Mouse (Mus musculus) liver, embryonic 16.5 days (tissue): ENCODE data around the gene Cpne2. TPM values are rescaled to one million over a fixed set of nuclear protein-coding genes. Genes with fewer than 3 reads are reported as not detected.

Experiments
- ATAC-seq: fragments of 200-750 bp; cut with Nextera tagmentation; 2 replicates; pipeline ENCODE4 v1.8.0; 2017; ENCODE audit warnings: low read depth, mild to moderate bottlenecking, moderate number of reproducible peaks, moderate library complexity
- H3K27ac ChIP-seq: fragments of 300-500 bp; sonication (generic); 2 replicates; pipeline ENCODE4 v1.5.1; 2014; ENCODE audit warnings: mild to moderate bottlenecking, low read length
- H3K27me3 ChIP-seq: fragments of 300-500 bp; sonication (generic); 2 replicates; pipeline ENCODE4 v1.6.1; 2014; ENCODE audit warnings: low read depth, low read length, mixed read lengths; ENCODE audit not compliant: control insufficient read depth, insufficient read depth
- H3K36me3 ChIP-seq: fragments of 300-500 bp; sonication (generic); 2 replicates; pipeline ENCODE4 v1.6.1; 2014; ENCODE audit warnings: mild to moderate bottlenecking; ENCODE audit not compliant: control insufficient read depth, insufficient read depth
- H3K4me1 ChIP-seq: fragments of 300-500 bp; sonication (generic); 2 replicates; pipeline ENCODE4 v1.6.1; 2014; ENCODE audit warnings: low read depth, low read length, mixed read lengths; ENCODE audit not compliant: control insufficient read depth
- H3K4me2 ChIP-seq: fragments of 300-500 bp; sonication (generic); 2 replicates; pipeline ENCODE4 v1.6.1; 2014; ENCODE audit warnings: low read depth, low read length, mixed read lengths
- H3K4me3 ChIP-seq: fragments of 300-500 bp; sonication (generic); 2 replicates; pipeline ENCODE4 v1.5.1; 2014; ENCODE audit warnings: low read depth, mild to moderate bottlenecking, low read length
- H3K9ac ChIP-seq: fragments of 300-500 bp; sonication (generic); 2 replicates; pipeline ENCODE4 v1.6.1; 2014; ENCODE audit warnings: low read depth, low read length
- H3K9me3 ChIP-seq: fragments of 300-500 bp; sonication (generic); replicated peaks from 2 replicates; pipeline ENCODE4 v1.6.1; 2016; ENCODE audit warnings: low read length; ENCODE audit not compliant: control insufficient read depth
- WGBS: fragments of 180-500 bp; shearing (Covaris S2); extraction: QIAGEN DNeasy Blood & Tissue Kit; methylation state at CpG from one replicate; pipeline ENCODE4 v1.1.7; 2014; ENCODE audit not compliant: insufficient replicate concordance; 5-methylcytosine and 5-hydroxymethylcytosine counted together
- polyA plus RNA-seq: library from polyadenylated mRNA; unstranded; fragments of >200 nt; fragmentation: Nextera tagmentation; extraction: Ambion mirVana; gene quantifications from 2 replicates; pipeline ENCODE4 v1.2.1, GENCODE M21; 2015

Cpne2 gene
- polyA plus RNA-seq, 1 experiment from 2014 or later = 2.2 TPM

DNA sequence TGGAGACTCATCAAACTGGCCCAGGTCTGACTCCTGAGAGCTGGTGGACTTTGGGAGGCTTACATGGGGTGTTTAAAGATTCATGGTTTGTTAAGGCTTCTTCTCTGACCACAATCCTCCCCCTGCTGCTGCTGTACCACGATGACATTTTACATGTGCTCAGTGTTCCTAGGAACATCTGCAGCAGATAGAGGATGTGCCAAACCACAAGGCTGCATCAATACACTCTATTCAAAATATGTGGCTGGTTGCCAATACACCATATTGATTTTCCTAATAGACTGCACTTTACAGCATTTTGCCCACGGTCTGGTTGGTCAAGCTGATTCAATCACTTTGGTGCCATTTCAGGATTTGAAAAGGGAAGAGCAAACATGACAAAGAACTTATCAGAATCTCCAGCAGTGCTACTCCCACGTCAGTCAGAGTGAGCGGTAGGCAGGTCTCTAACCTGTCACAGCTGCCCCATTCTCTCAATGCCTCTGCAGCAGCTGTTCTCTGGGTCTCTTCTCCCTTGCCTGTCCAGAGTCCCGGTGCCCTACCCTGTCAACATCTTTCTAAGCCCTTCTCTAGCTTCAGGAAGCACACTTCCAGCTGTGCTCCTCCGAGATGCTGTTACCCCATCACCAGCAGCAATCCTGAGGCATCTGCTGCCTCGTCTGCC lies 49.2 kb downstream of the Cpne2 start:
- no peak for ATAC-seq
- Histone ChIP-seq H3K9ac (no peak overlapping the region), H3K9me3 (no peaks in the 10 kb centered on the region), H3K27me3 (no peaks in the 10 kb centered on the region), H3K4me2 (no peak overlapping the region), H3K4me1 (no peaks in the 10 kb centered on the region), H3K4me3 (no peak overlapping the region), H3K36me3 (peaks cover 36% of the 10 kb centered on the region), H3K27ac (no peak overlapping the region)
- WGBS = 62% methylated on average over 7 of the region's 7 CpGs

DNA sequence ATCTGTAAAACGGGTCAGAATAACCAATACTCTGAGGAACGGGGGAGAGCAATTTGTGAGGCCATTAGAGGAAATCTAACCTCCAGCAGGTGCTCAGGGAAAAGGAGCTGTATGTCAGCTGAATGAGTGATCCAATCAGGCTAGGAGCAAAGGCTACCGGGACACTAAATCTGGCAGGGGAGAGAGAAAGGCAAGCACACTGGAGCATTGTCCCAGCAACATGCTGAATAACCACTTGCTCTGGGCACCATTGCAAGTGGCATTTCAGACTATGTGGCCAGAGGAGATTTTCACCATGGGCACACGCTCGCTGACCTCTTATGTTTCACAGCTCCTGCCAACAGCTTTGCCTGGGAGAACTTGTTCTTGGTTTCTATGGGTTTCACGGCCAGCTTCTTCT lies 49.8 kb downstream of the Cpne2 start:
- H3K4me3 ChIP-seq = no peak overlapping the region
- H3K4me1 ChIP-seq = no peaks in the 10 kb centered on the region
- H3K9ac ChIP-seq = no peak overlapping the region
- H3K27me3 ChIP-seq = no peaks in the 10 kb centered on the region
- H3K4me2 ChIP-seq = no peak overlapping the region
- H3K36me3 ChIP-seq = peaks cover 38% of the 10 kb centered on the region
- H3K9me3 ChIP-seq = no peaks in the 10 kb centered on the region
- no peak overlapping the region for H3K27ac ChIP-seq
- ATAC-seq = no peak
- 82% methylated on average over 6 of the region's 6 CpGs for WGBS

DNA sequence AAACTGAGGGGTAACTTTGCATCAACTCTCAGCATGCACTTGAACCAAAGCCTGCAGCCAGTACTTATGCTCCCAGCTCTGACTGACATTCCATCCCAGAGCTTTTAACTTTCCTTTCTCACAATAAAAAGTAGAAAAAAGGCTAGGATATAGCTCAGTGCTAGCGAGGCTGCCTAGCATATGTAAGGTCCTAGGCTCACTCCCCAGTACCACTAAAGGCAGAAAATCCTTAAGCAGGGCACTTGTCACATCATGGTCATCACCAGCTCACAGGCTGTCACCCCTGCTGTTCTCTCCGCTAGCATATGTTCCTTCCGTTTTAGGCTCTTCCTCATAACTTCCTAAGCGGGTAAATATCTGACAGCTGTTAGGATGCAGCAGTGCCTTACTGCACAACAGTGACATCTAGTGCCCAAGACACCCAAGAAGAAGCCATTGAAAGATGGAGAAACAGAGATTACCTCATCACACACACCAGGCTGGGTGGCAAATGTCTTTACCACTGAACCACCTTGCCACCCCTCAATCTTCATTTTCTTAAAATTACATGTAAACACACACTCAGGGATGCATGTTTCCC lies 51.5 kb downstream of the Cpne2 start:
- H3K4me3 ChIP-seq = no peak overlapping the region
- H3K9me3 ChIP-seq = no peaks in the 10 kb centered on the region
- 54% methylated on average over 4 of the region's 4 CpGs for WGBS
- H3K27ac ChIP-seq = no peak overlapping the region
- peak; percentile 19; the same call in 1 of the 2 replicates for ATAC-seq
- no peaks in the 10 kb centered on the region for H3K27me3 ChIP-seq
- no peaks in the 10 kb centered on the region for H3K4me1 ChIP-seq
- no peak overlapping the region for H3K9ac ChIP-seq
- no peak overlapping the region for H3K4me2 ChIP-seq
- H3K36me3 ChIP-seq = peaks cover 36% of the 10 kb centered on the region

GRCm38 (mm10) chr8:94591691-94592090 lies 58.9 kb downstream of the Cpne2 start:
- no peak overlapping the region for H3K4me3 ChIP-seq
- H3K36me3 ChIP-seq = peaks cover 12% of the 10 kb centered on the region
- H3K4me1 ChIP-seq = no peaks in the 10 kb centered on the region
- WGBS = 78% methylated on average over 4 of the region's 4 CpGs
- no peak overlapping the region for H3K4me2 ChIP-seq
- H3K27ac ChIP-seq = no peak overlapping the region
- H3K27me3 ChIP-seq = no peaks in the 10 kb centered on the region
- H3K9me3 ChIP-seq = no peaks in the 10 kb centered on the region
- ATAC-seq = no peak
- no peak overlapping the region for H3K9ac ChIP-seq

- Histone ChIP-seq H3K4me1 (no peaks in the 10 kb centered on the region; the same call in 1 of the 2 replicates), H3K4me2 (no peak overlapping the region), H3K4me3 (no peak overlapping the region), H3K9me3 (no peaks in the 10 kb centered on the region), H3K36me3 (no peaks in the 10 kb centered on the region; the same call in 1 of the 2 replicates), H3K9ac (no peak overlapping the region), H3K27me3 (no peaks in the 10 kb centered on the region), H3K27ac (no peak overlapping the region)
- WGBS = 43% methylated on average over 1 of the region's 1 CpGs
- ATAC-seq = 0 out of 2 replicates have a peak, but pooled peaks have one; percentile 19
These were observed 61.4 kb downstream of the Cpne2 start for GRCm38 (mm10) chr8:94594211-94594610.

DNA sequence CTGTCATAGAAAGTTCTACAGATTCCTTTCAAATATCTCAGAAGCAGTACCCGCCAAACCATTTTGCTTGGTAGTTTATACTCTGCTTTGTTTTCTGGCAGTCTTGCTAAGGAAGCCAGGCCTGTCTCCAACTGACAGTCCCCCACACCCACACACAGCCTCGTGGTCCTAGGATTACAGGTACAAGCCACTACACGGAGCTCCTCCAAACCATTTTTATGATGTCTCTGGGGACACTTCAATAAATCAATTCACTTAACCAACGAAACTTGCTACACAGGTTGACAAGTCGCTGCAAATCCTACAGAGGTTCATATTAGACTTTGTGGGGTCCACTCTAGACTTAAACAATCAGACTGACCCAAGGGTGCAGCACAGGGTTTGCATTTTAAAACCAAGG lies 67.7 kb downstream of the Cpne2 start:
- Histone ChIP-seq H3K4me1 (peaks cover 11% of the 10 kb centered on the region), H3K9me3 (no peaks in the 10 kb centered on the region), H3K27me3 (no peaks in the 10 kb centered on the region), H3K36me3 (no peaks in the 10 kb centered on the region), H3K27ac (no peak overlapping the region; the same call in 1 of the 2 replicates), H3K9ac (peak overlapping the region; percentile 95), H3K4me2 (peak overlapping the region; percentile 91), H3K4me3 (peak overlapping the region; percentile 100)
- ATAC-seq = no peak
- WGBS = 15% methylated on average over 5 of the region's 5 CpGs

- H3K36me3 ChIP-seq = no peaks in the 10 kb centered on the region
- H3K27me3 ChIP-seq = no peaks in the 10 kb centered on the region
- H3K4me1 ChIP-seq = peaks cover 11% of the 10 kb centered on the region
- no peaks in the 10 kb centered on the region for H3K9me3 ChIP-seq
- peak overlapping the region; percentile 90 for H3K27ac ChIP-seq
- no peak for ATAC-seq
- peak overlapping the region; percentile 91 for H3K4me2 ChIP-seq
- WGBS = under 1% methylated on average over 51 of the region's 51 CpGs
- H3K9ac ChIP-seq = peak overlapping the region; percentile 95
- peak overlapping the region; percentile 100 for H3K4me3 ChIP-seq
These were observed 68.3 kb downstream of the Cpne2 start for GRCm38 (mm10) chr8:94601034-94601606.

DNA sequence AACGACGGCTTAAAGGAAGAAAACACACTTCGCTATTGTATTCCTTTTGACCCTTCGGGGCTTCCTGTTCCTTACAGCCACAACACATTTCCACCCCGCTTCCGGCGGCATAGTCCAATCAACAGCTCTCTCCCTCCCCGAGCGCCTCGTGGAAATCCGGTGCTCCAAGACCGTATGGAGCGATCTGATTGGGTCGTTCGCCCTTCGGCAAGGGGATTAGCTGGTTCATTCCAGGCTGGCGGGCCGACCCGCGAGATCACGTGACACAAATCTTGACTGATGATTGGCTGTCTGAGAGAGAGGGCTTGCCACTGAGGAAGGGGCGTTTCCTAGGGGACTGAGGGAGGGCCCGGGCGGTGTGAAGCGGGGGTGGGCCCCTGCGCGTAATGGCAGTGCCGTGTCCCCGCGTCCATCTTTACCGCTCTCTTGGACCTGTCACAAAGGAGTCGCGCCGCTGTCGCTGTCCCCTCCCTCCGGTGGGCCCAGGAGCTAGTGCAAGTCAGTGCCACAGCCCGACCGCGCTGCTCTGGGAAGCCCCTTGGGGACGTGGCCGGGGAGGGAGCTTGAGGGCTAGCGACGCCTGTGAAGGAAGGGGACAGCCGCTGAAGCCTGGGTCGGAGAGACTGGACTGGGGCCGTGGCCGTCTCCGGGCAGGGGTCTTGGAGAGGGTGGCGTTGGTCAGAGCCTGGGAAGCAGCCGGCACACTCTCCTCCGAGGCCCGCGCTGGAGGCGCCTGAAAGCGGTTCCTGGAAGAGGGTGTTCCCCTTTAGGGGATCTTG lies 69.0 kb downstream of the Cpne2 start, which contains the start of the genes Rspry1 and Fam192a:
Gene Rspry1, plus strand, starts transcription at position 331 of the 779 bp plus-strand sequence.
Gene Fam192a, minus strand, starts transcription at position 391 of the 779 bp plus-strand sequence.
- Histone ChIP-seq H3K27me3 (no peaks in the 10 kb centered on the region), H3K27ac (peak within 1 kb of the TSS; percentile 90), H3K36me3 (no peaks in the 10 kb centered on the region), H3K9me3 (no peaks in the 10 kb centered on the region), H3K4me3 (peak within 1 kb of the TSS; percentile 100), H3K9ac (peak within 1 kb of the TSS; percentile 95), H3K4me1 (peaks cover 11% of the 10 kb centered on the region), H3K4me2 (peak within 1 kb of the TSS; percentile 91)
- WGBS = under 1% methylated on average over 54 of the region's 55 CpGs
- ATAC-seq = peak; percentile 99
